Mouse (Mus musculus) forebrain, embryonic 15.5 days (tissue): ENCODE measurements around the gene Ptp4a2. TPM values are rescaled to one million over a fixed set of nuclear protein-coding genes. Genes with fewer than 3 reads are reported as not detected.
A peak's percentile ranks its signal among the peaks of the same experiment; 100 is the strongest.
"Not testable (repeated sequence)": the region's sequence is repeated elsewhere in the genome, so short reads cannot be mapped to it uniquely, and the experiment has no call there.

Experiments
- ATAC-seq: fragments of 200-750 bp; cut with Nextera tagmentation; replicated peaks from 2 replicates; pipeline ENCODE4 v1.8.0; 2017; ENCODE audit warnings: mild to moderate bottlenecking, moderate TSS enrichment, moderate library complexity
- H3K27ac ChIP-seq: fragments of 300-500 bp; sonication (generic); replicated peaks from 2 replicates; pipeline ENCODE4 v1.5.1; 2015; ENCODE audit warnings: mild to moderate bottlenecking, inconsistent platforms
- H3K27me3 ChIP-seq: fragments of 300-500 bp; sonication (generic); 2 replicates; pipeline ENCODE4 v1.6.1; 2015; ENCODE audit warnings: inconsistent platforms
- H3K36me3 ChIP-seq: fragments of 300-500 bp; sonication (generic); 2 replicates; pipeline ENCODE4 v1.6.1; 2015; ENCODE audit warnings: mild to moderate bottlenecking, inconsistent platforms
- H3K4me1 ChIP-seq: fragments of 300-500 bp; sonication (generic); 2 replicates; pipeline ENCODE4 v1.6.1; 2015; ENCODE audit warnings: inconsistent platforms
- H3K4me2 ChIP-seq: fragments of 300-500 bp; sonication (generic); replicated peaks from 2 replicates; pipeline ENCODE4 v1.6.1; 2015; ENCODE audit warnings: mild to moderate bottlenecking, inconsistent platforms
- H3K4me3 ChIP-seq: fragments of 300-500 bp; sonication (generic); 2 replicates; pipeline ENCODE4 v1.5.1; 2015; ENCODE audit warnings: mild to moderate bottlenecking, inconsistent platforms
- H3K9ac ChIP-seq: fragments of 300-500 bp; sonication (generic); replicated peaks from 2 replicates; pipeline ENCODE4 v1.6.1; 2015; ENCODE audit warnings: mild to moderate bottlenecking, inconsistent platforms
- H3K9me3 ChIP-seq: fragments of 300-500 bp; sonication (generic); 2 replicates; pipeline ENCODE4 v1.6.1; 2016; ENCODE audit warnings: inconsistent platforms
- WGBS: fragments of 180-500 bp; shearing (Covaris S2); methylation state at CpG from one replicate; pipeline ENCODE4 v1.1.7; 2015; ENCODE audit warnings: mixed read lengths; 5-methylcytosine and 5-hydroxymethylcytosine counted together
- polyA plus RNA-seq: library from polyadenylated mRNA; unstranded; fragments of >200 nt; fragmentation: Nextera tagmentation; extraction: Ambion mirVana; gene quantifications from 2 replicates; pipeline ENCODE4 v1.2.1, GENCODE M21; 2015

The Ptp4a2 gene
- 315 and 320 TPM in 2 replicates for polyA plus RNA-seq

- 0 out of 2 replicates have a peak within 1 kb of the TSS, but pooled peaks have one; percentile 25 for H3K9ac ChIP-seq
- peak within 1 kb of the TSS; percentile 54 for H3K4me2 ChIP-seq
- no peaks in the 10 kb centered on the region for H3K27me3 ChIP-seq
- no peaks in the 10 kb centered on the region for H3K9me3 ChIP-seq
- H3K36me3 ChIP-seq: no peaks in the 10 kb centered on the region
- H3K4me1 ChIP-seq: peaks cover 8% of the 10 kb centered on the region
- peak within 1 kb of the TSS; percentile 35 for H3K4me3 ChIP-seq
- 19% methylated on average over 35 of the region's 35 CpGs for WGBS
- H3K27ac ChIP-seq: no peak within 1 kb of the TSS
- no peak for ATAC-seq
Measured at GRCm38 (mm10) chr4:129810798-129811604, at the start of gene Ptp4a2. Gene Ptp4a2, plus strand, starts transcription at chr4:129811219.

- Histone ChIP-seq H3K36me3 (no peaks in the 10 kb centered on the region), H3K4me2 (no peak overlapping the region), H3K4me3 (no peak overlapping the region), H3K9me3 (no peaks in the 10 kb centered on the region), H3K27ac (no peak overlapping the region), H3K4me1 (no peaks in the 10 kb centered on the region), H3K9ac (no peak overlapping the region), H3K27me3 (no peaks in the 10 kb centered on the region)
- 93% methylated on average over 12 of the region's 12 CpGs for WGBS
- ATAC-seq: no peak
Measured at GRCm38 (mm10) chr4:129761606-129762005, 49.4 kb upstream of the Ptp4a2 start.

GRCm38 (mm10) chr4:129762496-129762895 lies 48.5 kb upstream of the Ptp4a2 start:
- H3K27ac ChIP-seq, H3K4me2 ChIP-seq, H3K9ac ChIP-seq, H3K9me3 ChIP-seq, ATAC-seq, H3K4me3 ChIP-seq, H3K27me3 ChIP-seq, H3K36me3 ChIP-seq, H3K4me1 ChIP-seq: not testable (repeated sequence)
- WGBS: 91% methylated on average over 1 of the region's 1 CpGs

DNA sequence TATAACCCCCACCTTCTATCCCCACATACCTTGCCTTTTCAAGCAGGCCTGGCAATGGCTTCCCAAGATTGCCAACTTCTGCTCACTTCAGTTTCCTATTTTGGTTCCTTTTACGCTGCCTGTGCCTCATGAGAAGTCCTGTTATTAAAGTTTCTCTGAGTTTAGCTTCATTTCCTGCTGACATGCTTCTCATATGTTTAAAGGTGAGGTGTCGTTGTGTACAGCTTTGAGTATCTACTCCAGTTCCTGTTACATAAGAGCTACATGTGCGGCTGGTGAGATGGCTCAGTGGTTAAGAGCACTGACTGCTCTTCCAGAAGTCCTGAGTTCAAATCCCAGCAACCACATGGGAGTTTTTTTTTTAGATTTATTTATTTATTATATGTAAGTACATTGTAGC lies 45.7 kb upstream of the Ptp4a2 start:
- Histone ChIP-seq H3K27ac (no peak overlapping the region), H3K4me1 (peaks cover 5% of the 10 kb centered on the region; the same call in 1 of the 2 replicates), H3K36me3 (no peaks in the 10 kb centered on the region), H3K4me3 (no peak overlapping the region), H3K9ac (no peak overlapping the region), H3K9me3 (no peaks in the 10 kb centered on the region), H3K27me3 (no peaks in the 10 kb centered on the region), H3K4me2 (no peak overlapping the region)
- no peak for ATAC-seq
- WGBS: 93% methylated on average over 3 of the region's 3 CpGs

- Histone ChIP-seq H3K4me1 (peaks cover 21% of the 10 kb centered on the region), H3K4me2 (no peak overlapping the region), H3K36me3 (no peaks in the 10 kb centered on the region), H3K9me3 (no peaks in the 10 kb centered on the region), H3K4me3 (no peak overlapping the region), H3K9ac (no peak overlapping the region), H3K27me3 (no peaks in the 10 kb centered on the region), H3K27ac (no peak overlapping the region)
- no peak for ATAC-seq
- WGBS: 58% methylated on average over 8 of the region's 8 CpGs
Measured at GRCm38 (mm10) chr4:129767782-129768181, 43.2 kb upstream of the Ptp4a2 start.

DNA sequence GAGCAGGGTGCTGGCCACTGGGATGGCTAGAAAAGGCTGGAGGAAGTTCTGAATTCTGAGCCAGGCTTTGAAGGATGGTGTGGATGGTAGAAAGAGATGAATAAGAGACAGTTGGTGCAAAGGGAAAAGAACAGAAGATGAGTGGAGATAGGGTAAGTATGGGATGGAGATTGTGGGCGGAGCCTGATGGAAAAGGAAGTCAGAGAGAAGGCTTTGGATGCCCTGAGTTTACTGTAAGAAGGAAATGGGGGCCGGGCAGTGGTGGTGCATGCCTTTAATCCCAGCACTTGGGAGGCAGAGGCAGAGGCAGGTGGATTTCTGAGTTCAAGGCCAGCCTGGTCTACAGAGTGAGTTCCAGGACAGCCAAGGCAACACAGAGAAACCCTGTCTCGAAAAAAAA lies 42.3 kb upstream of the Ptp4a2 start:
- not testable (repeated sequence) for H3K9me3 ChIP-seq, H3K9ac ChIP-seq, H3K36me3 ChIP-seq, H3K27me3 ChIP-seq, ATAC-seq, H3K4me3 ChIP-seq, H3K4me2 ChIP-seq, H3K27ac ChIP-seq
- peaks cover 21% of the 10 kb centered on the region for H3K4me1 ChIP-seq
- WGBS: 84% methylated on average over 3 of the region's 3 CpGs

DNA sequence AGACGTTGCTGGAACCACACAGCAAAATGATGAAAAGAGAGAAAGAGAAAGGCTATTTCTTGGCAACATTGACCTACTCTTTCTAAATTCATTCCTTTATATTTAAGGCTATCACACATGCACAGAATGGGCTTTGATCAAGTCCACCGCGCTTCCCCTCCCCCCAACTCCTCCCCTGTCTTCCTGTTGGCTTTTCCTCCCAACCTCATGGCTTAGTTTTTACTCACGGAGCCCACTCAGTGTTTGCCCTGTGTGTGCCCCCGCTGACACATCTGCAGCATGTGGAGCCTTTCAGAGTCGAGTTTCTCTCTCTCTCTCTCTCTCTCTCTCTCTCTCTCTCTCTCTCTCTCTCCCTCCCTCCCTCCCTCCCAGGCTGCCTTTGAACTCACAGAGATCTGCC lies 40.4 kb upstream of the Ptp4a2 start:
- Histone ChIP-seq H3K27ac (no peak overlapping the region), H3K4me3 (no peak overlapping the region), H3K27me3 (no peaks in the 10 kb centered on the region), H3K9me3 (no peaks in the 10 kb centered on the region), H3K36me3 (no peaks in the 10 kb centered on the region), H3K4me1 (peaks cover 33% of the 10 kb centered on the region), H3K9ac (no peak overlapping the region), H3K4me2 (no peak overlapping the region)
- no peak for ATAC-seq
- 71% methylated on average over 6 of the region's 6 CpGs for WGBS

- H3K9ac ChIP-seq: 0 out of 2 replicates have a peak overlapping the region, but pooled peaks have one; percentile 24
- no peaks in the 10 kb centered on the region for H3K9me3 ChIP-seq
- WGBS: 16% methylated on average over 7 of the region's 7 CpGs
- H3K4me2 ChIP-seq: peak overlapping the region; percentile 34
- H3K4me3 ChIP-seq: no peak overlapping the region
- H3K36me3 ChIP-seq: no peaks in the 10 kb centered on the region
- 0 out of 2 replicates have a peak overlapping the region, but pooled peaks have one; percentile 4 for H3K27ac ChIP-seq
- ATAC-seq: peak; percentile 26; the same call in 1 of the 2 replicates
- H3K27me3 ChIP-seq: no peaks in the 10 kb centered on the region
- H3K4me1 ChIP-seq: peaks cover 36% of the 10 kb centered on the region
Measured at GRCm38 (mm10) chr4:129771314-129771671, 39.7 kb upstream of the Ptp4a2 start.

DNA sequence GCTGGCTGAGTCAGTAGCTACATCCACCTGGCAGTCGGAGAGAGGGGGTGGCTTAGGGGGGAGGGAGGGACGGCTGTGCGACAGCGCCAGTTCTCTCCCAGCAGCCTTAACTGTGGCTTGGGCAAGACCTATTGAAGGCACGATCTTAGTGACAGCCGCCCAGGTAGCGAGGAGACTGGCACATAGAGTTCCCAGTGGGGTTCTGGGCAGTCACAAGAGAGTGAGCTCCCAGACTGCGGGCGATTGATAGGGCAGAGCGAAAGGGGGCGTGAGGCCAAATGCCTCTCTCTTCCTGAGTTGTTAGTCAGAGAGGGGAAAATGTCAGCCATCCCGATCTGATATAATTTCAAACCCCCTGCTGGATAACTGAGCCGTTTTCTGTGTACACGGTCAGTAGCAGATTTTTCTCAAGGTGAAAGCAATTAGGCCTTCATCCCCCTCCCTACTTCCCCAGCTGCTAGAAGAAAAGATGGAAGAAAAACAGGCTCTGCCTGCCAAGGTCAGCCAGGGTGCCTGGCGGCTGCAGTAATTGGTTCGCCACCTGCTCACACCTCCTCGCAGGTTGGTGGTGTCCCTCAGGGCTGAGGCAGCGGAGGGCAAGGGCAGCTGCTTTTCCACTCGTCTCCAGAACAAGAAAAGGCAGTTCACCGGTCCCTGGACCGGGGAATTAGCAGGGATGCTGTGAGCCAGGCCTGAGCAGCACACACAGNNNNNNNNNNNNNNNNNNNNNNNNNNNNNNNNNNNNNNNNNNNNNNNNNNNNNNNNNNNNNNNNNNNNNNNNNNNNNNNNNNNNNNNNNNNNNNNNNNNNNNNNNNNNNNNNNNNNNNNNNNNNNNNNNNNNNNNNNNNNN lies 39.1 kb upstream of the Ptp4a2 start:
- H3K9ac ChIP-seq: 0 out of 2 replicates have a peak overlapping the region, but pooled peaks have one; percentile 24

DNA sequence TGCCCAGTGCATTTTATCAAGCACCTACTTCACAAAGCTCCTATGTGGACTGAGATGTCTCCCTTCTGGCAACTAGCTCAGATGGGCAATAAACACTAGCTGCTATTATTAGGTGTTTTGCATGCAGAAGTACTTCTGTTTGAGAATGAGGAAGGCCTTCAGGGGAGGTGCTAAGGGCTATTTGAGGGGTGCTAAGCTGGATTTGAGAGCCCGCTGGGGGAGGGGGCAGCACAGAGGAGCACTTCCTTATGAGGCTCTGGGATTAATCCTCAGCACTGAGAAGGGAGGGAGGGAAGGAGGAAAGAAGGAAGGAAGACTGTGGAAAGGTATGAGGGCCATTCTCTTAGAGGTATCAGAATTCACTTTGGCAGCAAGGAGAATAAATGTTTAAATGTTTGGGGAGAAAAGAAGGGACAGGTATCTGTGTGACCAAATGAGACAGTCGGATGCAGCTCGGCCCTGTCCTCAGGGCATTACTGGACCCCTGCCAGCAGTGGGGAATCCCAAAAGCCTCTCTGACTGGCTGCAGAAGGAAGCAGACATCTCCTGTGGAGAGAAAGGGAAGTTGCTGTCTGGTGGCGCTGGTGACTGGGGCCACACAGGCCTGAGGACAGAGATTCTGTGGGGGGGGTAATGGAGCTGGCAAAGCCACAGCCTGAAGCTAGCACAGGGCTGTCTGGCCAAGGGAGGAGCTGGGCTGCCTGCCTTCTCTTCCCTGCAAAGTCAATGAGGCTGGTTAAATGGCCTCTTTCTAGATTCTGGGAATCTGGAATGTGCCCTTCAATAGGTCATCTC lies 28.9 kb upstream of the Ptp4a2 start:
- no peak overlapping the region for H3K4me3 ChIP-seq
- no peaks in the 10 kb centered on the region for H3K27me3 ChIP-seq
- 0 out of 2 replicates have a peak overlapping the region, but pooled peaks have one; percentile 21 for H3K27ac ChIP-seq
- H3K4me1 ChIP-seq: peaks cover 23% of the 10 kb centered on the region
- no peaks in the 10 kb centered on the region for H3K9me3 ChIP-seq
- ATAC-seq: 0 out of 2 replicates have a peak, but pooled peaks have one; percentile 32
- no peaks in the 10 kb centered on the region for H3K36me3 ChIP-seq
- no peak overlapping the region for H3K9ac ChIP-seq
- 8% methylated on average over 4 of the region's 4 CpGs for WGBS
- no peak overlapping the region for H3K4me2 ChIP-seq

More for the DNA sequence above, 39.1 kb upstream of the Ptp4a2 start:
- H3K36me3 ChIP-seq: no peaks in the 10 kb centered on the region
- H3K27me3 ChIP-seq: no peaks in the 10 kb centered on the region
- WGBS: 2% methylated on average over 21 of the region's 21 CpGs
- peak overlapping the region; percentile 34 for H3K4me2 ChIP-seq
- peak overlapping the region; percentile 4; the same call in 1 of the 2 replicates for H3K27ac ChIP-seq
- no peaks in the 10 kb centered on the region for H3K9me3 ChIP-seq
- H3K4me1 ChIP-seq: peaks cover 36% of the 10 kb centered on the region
- ATAC-seq: peak; percentile 35; the same call in 1 of the 2 replicates
- 0 out of 2 replicates have a peak overlapping the region, but pooled peaks have one; percentile 2 for H3K4me3 ChIP-seq

DNA sequence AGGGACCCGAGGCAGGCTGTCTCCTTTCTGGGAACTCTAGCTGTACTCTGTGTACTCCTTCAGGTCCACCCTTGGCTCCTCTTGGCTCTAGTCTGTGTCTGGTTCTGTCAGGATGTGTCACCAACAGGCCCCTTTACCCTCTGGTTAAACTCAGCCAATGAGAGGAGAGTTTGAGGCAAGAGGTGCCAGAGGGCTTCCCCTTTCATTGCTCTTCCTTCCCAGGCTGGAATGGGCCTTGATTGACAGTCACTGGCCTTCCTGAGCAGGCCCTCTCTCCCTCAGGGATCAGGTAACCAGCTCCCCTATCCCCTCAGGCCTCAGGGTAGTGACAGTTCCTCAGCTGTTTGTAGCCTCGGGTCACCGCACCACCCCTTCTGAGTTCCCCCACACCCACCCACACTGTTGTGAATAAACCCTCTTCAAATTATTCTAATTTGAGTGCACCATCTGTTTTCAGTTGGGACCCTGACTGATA lies 28.1 kb upstream of the Ptp4a2 start:
- peaks cover 23% of the 10 kb centered on the region for H3K4me1 ChIP-seq
- WGBS: 30% methylated on average over 3 of the region's 3 CpGs
- no peak overlapping the region for H3K4me3 ChIP-seq
- H3K27ac ChIP-seq: peak overlapping the region; percentile 21; the same call in 1 of the 2 replicates
- H3K4me2 ChIP-seq: no peak overlapping the region
- H3K9ac ChIP-seq: no peak overlapping the region
- ATAC-seq: peak; percentile 61
- no peaks in the 10 kb centered on the region for H3K9me3 ChIP-seq
- no peaks in the 10 kb centered on the region for H3K27me3 ChIP-seq
- H3K36me3 ChIP-seq: no peaks in the 10 kb centered on the region
